Mouse (Mus musculus): ENCODE data around the gene Abhd4.
"Not testable (repeated sequence)": the region's sequence is repeated elsewhere in the genome, so short reads cannot be mapped to it uniquely, and the experiment has no call there.

The Abhd4 gene

DNA sequence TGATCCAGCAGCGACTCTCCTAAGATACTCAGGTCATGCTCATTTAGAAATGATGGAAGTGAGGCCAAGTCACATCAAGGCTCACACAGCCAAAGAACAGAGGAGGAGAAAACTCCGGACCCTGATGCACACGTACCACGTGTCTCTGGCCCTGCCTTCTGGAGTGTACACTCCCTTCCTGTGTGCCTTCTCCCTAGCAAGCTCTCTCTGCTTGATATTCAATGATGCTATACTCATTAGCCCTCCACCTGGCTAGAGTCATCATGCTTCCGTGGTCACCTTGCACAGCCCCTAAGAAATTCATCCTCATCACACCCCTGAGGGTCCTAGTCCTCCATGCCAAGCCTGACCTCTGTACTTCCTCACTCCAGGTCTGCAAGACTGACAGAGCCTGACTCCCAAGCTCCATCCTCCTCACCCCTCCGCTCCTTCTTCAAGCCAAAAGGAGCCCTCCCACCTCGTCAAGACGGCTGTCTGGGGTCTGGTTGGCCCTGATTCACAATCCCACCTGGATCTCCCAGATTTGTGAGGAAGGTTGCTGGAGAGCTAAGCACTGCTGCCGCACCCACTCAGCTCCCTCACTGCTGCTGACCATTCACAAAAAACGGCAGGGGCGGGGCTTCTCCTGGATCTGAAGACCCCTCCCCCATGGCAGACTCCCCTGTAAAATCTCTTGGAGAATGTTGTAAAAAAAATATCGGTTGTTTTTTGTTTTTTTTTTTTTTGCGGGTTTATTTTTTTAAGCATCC is 30.5 kb upstream of the Abhd4 start:
- no peak for DNase-seq (ENCODE audit: low read depth, low spot score)

DNA sequence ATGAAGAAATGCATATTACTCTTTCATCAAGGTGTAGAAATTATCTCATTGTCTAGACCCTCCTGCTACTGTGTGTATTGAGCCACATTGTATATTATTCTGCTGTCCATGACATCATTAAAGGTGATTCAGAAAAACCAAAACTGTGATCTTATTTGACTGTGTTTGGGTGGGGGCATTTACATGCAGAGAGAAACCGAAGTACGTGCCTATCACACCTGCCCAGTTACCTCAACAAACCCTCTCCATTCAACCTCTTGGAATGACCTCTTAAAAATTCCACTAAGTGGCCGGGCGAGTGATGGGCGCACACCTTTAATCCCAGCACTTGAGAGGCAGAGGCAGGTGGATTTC is 29.9 kb upstream of the Abhd4 start:
- DNase-seq (ENCODE audit: low read depth, low spot score), result no peak

DNA sequence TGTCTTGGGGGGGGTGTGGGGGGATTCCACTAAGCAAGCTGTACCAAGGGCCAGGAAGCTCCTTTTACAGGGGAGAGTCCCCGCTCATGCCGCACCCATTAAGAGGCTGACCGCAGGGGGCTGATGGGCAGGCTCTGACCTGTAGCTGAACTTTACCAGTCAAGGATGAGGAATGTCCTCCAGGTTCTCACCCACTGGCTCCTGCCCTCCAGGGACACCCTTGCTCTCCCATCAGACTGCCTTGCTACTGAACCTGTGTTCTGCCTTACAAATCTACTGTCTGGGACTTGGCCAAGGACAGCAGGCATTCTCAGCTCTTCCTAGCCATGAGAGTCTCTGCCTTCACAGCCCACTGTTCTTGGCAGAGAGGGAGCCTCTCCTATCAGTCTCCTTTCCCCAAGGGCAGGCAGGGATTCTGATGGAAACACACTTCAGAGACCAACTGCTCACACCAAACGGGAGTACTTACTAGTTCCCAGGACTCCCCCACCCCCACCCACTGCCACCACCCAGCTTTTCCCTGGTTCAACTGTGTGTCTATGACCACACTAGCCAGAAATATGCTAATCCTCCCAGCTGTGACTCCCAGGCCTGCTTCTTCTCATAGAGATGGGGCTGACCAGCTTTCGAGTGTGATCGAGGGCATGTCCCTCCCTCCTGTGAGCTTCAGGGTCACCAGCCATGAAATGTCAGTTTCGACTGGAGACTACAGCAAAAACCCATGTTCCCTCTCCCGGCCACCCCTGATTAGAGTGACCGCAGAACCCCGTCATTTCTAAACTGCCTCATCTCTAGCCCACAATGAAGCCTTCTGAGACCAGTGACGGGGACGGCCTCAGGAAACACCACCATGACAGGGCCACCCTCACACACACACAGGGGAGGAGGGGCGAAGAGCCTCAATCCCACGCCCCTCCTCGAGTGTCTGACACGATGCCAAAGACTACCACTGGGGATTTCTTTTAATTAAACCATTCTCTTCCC is 29.2 kb upstream of the Abhd4 start:
- no peak for DNase-seq (ENCODE audit: low read depth, low spot score)

DNA sequence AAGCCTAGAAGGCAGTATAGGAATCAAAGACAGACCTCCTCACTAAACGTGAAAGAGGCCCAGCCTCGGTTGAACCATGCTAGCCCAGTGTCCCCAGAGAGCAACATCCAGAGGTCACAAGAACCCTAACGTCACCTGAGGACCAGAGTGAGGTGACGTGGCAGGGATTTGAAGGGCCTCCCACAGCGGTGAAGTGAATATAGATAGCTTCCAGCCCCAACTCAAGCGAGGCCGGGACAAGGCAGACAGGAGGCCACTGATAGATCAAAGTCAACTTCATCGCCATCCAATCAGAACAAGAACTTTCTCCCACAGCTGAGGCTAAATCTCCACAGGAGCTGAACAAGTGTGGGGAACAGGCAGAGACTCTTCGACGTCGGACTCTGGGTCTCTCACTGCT is 28.3 kb upstream of the Abhd4 start:
- no peak for DNase-seq (ENCODE audit: low read depth, low spot score)

DNA sequence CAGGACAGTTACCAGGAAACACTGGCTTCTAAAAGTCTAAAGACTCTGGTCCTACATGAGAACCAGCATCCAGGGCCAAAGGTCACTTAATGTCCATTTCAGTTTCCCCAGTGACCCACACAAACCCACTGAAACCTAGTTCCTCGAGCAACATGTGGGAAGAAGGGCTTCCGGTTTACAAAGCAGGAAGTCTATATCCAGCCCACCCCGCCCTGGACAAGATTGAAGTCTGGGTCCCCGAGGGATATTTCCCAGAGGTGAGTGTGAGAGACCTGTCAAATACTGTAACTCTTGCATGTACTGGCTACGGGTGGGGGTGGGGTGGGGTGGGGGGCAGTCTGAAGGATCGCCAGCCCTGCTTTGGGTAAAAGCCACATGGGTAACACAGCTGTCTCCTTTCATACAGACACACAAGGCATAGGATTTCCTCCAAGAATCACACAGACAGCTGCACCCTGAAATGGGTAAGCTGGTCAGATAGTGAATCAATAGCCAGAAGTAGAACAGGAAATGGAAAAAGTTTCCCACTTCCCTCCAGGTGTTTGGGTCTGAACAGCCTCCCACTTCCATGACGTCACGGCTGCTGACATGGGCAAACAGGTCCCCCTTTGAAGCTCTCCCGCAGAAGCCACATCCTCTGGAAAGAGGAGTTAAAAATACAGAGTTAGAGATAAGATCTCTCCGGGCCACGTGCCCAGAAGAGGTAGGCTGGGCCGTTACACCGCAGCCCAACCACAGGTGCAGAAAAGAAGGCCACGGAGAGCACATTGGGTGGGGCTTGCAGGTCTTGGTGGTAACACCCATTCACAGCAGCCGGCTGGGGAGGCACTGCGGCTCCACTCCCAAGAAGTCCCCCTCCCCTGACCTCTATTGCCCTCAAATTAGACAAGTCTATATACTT is 26.8 kb upstream of the Abhd4 start:
- DNase-seq (ENCODE audit: low read depth, low spot score), result no peak

DNA sequence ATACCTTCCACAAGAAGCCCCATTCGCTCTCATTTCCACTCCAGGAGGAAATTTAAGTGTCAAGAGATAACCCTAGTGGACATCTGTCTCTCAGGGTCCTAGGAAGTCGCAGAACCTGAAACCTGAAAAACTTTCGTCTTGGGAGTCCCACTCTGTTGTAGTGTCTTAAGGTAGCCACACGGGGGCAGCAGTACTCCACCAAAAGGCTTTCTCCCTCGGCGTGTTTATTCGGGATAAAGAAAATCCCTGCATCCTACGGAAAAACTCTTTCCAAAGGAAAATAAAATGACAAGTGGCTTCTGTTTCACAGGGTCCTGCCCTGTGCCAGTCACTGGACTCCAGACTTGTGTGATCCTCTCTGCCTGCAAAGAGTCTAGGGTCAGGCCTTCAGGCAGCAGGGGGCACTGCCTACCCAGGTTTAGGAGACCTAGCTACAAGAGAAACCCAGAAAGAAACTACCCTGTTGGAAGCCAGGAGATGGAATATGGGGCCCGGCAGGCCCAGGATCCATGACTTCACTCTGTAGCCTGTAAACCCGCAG is 26.0 kb upstream of the Abhd4 start:
- peak; percentile 75 for DNase-seq (ENCODE audit: low read depth, low spot score)

DNA sequence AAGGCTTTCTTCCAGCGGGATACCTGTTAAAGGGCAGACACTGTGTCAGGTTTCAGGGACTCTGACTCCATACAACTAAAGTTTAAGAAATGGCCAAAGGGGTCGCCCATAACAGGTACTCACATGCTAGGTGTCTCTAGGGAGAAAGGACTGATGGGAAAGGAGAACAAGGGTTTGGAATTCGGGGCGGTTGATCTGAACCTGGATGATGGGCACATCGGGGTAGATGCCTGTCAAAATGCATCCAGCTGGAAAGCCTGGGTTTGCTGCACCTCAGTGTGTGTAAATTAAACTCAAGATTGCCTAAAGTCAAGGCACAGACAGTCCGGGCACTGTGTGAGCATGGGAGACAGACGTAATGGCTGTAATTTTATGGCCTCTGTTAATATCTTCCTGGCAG is 25.5 kb upstream of the Abhd4 start:
- no peak for DNase-seq (ENCODE audit: low read depth, low spot score)

DNA sequence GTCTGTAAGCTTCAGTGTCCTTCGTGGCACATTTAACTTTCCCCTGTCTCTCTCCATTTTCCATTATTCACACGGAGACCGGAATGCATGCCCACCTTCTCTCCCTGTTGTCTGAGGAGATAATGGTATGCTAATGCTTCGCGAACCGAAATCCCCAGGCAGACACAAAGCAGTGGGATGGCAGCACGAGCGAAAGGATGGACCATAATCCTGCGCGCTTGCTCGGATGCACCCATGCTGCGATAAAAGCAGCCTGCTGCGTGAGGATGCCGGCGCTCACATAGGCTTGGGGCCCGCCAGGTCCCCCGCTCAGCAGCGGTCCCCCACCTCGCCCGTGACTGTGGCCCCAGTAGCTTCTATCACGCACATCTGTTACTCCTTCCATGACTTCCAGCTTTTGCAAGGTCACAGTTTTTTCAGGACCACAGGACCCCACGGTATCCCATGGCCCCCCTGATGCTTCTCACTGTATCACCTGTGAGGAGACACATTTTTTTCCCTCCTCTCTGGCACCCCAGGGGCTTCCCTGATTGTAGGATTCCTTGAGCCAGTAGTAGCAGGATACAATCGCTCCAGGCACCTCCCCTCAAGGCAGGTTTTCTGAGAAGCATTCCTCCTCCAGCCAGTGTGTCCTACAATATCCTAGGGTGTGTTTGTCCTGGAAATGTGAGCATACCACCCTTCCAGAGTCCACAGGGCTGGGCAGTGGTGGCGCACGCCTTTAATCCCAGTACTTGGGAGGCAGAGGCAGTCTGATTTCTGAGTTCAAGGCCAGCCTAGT is 24.9 kb upstream of the Abhd4 start:
- DNase-seq (ENCODE audit: low read depth, low spot score), result peak; percentile 54

DNA sequence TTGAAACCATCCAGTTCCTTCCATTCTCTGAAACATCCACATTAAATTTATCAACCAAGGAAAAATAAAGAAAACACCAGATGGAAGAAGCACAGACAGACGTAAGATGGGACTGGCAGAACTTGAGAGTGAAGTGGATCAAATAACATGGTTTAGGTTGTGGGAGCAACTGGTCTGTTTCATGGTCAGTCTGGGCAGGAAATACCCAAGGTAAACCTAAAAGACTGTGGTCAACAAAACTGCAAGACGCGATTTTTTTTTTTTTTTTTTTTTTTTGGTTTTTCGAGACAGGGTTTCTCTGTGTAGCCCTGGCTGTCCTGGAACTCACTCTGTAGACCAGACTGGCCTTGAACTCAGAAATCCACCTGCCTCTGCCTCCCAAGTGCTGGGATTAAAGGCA is 24.1 kb upstream of the Abhd4 start:
- not testable (repeated sequence) for DNase-seq (ENCODE audit: low read depth, low spot score)

DNA sequence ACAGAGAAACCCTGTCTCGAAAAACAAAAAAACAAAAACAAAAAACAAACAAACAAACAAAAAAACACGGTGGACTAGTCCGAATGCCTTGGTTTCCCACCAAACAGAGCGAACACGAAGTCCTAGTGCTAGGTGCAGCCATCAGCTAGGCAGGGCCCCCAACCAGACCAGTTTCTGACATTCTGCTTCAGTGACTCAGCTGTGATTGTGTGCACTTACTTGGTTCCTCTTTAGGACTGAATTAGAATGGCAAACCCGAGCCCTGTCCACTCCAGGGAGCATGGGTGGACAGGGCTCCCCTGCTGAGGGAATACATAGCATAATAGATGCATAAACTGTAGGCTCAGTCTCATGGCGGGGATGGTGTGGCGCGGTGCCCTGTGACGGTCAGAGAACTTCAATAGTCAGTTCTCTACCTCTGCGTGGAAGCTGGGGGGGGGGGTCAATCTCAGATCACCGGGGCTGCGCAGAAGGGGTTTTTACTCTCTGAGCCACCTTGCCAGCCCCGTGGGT is 23.3 kb upstream of the Abhd4 start:
- DNase-seq (ENCODE audit: low read depth, low spot score), result no peak

DNA sequence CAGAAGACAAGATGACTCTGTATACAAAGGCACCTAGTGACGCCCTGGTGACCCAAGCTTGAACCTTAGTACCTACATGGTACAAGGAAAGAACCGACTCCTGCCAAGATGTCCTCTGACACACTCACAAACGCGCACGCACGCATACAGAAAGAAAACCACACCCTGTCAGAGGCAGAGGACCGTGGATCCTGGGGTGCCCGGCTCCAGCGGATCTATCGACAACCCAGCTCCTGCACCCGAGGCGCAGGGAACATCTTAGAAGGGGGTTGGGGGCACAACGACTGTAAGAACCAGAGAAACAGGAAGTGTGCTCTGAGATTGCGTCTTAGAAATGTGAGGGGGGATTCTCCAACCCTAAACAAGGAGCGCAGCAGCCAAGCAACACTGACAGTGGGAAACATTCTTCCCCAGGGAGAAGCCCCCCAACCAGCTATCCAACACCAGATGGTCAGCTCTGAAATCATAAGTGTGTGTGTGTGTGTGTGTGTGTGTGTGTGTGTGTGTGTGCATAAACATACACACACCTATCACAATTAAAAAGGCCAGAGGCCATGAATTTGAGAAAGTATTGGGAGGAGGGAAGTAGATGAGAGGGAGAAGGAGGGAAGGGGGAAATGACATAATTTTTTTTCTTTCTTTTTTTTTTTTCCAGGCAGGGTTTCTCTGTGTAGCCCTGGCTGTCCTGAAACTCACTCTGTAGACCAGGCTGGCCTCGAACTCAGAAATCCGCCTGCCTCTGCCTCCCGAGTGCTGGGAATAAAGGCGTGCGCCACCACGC is 22.6 kb upstream of the Abhd4 start:
- no peak for DNase-seq (ENCODE audit: low read depth, low spot score)

DNA sequence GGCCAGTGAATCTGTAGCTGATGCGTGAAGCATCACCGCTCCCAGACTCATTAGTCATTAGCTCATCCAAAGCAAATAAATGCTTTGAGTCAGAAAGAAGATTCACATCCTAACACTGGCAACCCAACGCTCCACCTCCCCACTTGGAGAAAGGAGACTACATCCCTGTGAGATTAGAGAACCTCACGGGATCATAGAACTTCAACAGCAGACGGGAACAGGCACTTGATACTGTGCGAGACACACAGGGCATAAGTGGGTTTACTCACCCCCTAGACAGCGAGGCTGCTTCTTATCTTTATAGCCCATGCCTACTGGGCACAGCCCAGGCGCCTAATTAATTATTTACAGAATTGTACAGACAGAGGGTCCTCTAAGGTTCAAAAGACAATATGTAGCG is 21.8 kb upstream of the Abhd4 start:
- no peak for DNase-seq (ENCODE audit: low read depth, low spot score)

DNA sequence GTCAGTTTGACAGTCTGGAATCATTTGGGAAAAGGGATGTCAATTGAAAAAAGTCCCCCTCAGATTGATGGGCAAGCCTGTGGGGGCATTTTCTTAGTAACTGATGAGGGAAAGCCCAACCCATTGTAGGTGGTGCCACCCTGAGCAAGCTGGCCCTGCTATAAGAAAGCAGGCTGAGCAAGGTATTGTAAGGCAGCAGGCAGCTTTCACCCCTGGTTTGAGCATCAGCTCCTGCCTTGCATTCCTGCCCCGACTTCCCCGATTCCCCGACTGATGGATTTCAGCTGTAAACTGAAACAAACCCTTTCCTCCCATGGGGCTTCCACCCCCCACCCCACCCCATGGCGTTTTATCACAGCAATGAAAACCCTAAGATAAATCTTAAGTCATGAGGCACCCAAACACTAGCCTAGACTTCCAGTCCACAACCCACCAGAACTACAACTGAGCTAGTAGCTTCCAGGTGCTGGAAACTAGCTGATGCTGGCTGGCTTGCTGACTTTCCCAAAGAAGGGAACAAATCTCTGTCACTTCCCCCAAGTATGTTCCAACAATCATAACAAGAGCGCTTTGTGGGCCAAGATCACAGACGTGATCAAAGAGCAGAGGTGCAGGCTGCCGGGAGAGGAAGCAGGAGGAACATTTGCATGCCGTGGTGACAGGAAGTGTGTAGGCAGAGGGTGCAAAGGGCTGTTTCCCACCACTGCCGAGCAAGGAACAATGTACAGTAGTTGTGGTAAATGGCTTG is 21.0 kb upstream of the Abhd4 start:
- peak; percentile 59 for DNase-seq (ENCODE audit: low read depth, low spot score)

DNA sequence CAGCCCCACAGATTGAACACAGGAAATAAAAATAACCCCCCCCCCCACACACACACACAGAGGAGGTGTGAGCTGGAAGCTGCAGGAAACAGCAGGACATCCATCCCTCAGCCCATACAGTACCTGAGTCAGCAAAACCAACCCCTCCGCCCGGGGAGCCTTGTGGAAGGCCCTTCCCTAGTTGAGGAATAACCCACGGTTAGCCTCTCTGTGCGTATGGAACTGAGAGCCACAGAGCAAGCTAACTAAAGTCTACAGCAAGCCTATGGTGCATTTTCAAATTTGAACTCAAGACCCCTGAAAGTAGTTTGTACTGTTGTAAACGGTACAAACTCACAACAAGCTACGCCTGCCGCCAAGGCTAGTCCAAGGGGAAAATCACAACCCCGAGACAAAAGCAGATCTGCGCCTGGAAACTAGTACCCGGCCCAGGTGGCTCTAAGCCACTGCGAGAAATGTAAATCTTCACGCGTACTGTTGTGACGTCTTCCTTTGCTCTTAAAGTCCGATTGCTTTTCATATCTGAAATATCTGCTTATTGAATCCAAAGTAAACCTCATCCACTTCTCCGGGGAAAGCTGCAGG is 20.3 kb upstream of the Abhd4 start:
- DNase-seq (ENCODE audit: low read depth, low spot score), result no peak

DNA sequence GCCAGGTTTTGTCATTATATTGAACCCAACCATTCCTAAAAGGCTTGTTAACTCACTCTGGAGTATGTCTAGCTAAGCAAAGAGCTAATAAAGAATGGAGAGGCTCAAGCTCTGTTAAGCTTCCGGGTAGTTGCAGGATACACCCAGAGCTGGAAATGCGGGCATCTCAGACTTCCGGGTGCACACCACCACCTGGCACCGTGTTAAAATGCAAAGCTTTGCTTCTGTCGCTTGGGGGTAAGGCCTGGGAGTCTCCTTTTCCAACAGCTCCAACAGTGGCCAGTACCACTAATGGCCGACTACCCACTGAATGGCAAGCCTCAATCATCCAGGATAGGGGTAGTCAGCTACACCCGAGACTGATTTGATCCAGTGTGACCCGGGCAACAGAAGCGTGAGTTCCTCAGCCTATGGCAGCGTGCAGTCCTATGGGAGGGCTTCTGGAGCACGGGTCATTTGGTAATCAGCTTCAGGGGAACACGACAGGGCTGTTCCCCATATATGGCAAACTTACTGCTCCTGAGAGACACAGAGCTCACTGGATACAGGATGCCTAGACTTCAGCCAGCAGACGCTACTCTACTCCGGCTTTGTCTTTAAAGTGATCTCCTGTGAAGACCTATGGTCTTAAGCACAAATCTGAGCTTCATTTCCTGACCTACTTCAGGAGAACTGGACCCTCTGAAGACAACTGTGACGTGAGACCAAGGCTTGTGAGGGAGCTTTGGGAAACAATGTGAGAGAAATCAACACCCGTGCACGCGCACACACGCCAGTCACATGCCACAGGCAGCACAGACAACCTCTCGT is 19.6 kb upstream of the Abhd4 start:
- no peak for DNase-seq (ENCODE audit: low read depth, low spot score)

DNA sequence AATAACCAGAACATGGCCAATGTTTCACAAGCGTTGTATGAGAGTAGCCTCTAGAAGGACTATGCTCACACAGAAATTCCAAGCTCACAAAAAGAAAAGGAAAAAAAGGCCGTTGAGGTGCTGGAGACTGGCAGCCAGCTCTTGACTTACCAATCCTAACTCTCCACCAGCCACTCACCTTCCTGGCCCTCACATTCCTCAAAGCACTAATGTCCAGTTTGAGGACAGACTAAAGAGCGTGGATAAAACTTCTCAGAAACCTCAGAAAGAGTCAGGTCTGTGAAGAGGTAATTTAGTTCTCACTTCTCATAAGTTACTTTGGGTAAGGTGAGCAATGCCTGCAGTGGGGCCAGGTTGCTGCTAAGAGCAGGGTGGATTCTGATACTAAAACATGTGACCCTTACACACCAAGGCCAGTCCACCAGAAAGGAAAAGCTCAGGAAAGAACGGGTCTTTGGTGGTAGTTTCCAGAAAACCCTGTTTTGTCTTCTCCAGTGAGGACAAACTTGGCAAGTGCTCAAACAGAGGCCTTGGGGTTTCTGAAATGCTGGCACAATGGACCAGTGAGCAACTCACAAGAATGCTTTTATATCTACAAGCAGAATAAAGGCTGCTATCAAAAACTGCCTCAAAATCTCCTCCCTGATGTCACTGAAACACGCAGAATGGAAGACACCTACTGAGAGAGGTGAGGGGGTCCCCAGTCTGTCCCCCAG is 18.0 kb upstream of the Abhd4 start:
- DNase-seq (ENCODE audit: low read depth, low spot score), result no peak

DNA sequence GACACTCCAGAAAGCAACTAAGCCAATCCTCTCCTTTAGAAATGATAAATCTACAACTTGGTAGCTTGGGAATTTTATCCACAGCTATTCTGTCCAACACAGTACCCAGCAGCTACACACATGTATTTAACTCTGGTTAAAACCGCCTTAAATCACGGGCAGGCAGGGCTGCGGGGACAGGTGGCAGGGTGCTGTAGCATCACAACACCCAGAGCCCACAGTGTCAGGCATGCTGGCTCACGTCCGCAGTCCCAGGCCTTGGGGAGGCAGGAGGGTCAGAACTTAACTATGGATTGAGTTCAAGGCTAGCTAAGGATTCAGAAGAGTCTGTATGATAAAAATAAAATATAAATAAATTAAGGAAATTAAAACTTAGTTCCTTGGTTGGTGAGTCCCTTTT is 17.1 kb upstream of the Abhd4 start:
- no peak for DNase-seq (ENCODE audit: low read depth, low spot score)
